Mouse (Mus musculus): ENCODE results near the gene Grap2. TPM values are rescaled to one million over a fixed set of nuclear protein-coding genes. Genes with fewer than 3 reads are reported as not detected.

Grap2 gene
- polyA plus RNA-seq, 1 experiment from 2014 or later = 4.9 TPM

DNA sequence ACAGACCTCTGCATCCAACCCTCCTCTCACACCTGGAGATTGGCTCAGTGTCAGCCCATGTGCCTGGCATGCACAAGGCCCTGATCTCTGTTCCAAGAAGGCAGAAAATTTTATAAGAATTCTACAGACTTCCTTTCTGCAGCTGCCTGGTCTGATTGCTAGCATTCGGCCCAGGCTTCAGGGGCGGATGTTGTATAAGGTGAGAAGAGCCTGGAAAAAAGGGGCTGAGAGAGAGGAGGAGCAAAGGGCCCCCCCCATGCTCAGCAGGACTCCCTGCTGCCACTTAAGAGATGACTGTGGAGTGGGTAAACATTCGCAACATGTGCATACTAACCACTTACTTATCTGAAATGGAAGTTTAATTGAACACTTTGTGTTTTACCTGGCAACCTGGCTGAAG, 35.6 kb downstream of the Grap2 start:
- 87% methylated on average over 3 of the region's 3 CpGs for WGBS
- no peak for ATAC-seq (ENCODE audit: low FRiP score)

DNA sequence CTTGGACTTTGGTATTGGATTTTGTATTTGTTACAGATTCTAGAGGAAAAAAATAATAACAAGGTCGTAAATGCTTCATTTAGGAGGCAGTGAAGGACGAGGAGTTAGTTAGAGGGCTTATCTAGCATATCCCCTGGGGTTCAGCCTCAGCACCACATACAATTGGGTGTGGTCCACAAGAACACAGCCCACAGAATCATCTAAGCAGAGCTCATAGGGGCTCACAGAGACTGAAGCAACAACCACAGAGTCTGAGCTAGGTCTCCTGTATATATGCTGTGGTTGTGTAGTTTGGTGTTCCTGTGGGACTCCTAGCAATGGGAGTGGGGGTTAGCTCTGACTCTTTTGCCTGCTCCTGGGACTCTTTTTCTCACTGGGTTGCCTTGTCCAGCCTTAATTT, 37.9 kb downstream of the Grap2 start:
- DNase-seq (ENCODE audit: low spot score, missing footprints) (no peak), ATAC-seq (ENCODE audit: low FRiP score) (no peak)
- Histone ChIP-seq H3K27me3 (ENCODE audit: control insufficient read depth, insufficient read depth, low read length) (no peaks in the 10 kb centered on the region), H3K9me3 (ENCODE audit: control insufficient read depth, low read length) (no peaks in the 10 kb centered on the region), H3K27ac (ENCODE audit: low read depth, low read length) (no peak overlapping the region), H3K9ac (ENCODE audit: low read length) (no peak overlapping the region), H3K36me3 (ENCODE audit: control insufficient read depth, insufficient read depth, low read length) (no peaks in the 10 kb centered on the region), H3K4me2 (no peak overlapping the region), H3K4me3 (ENCODE audit: low read depth, low read length) (no peak overlapping the region), H3K4me1 (ENCODE audit: control insufficient read depth, insufficient read depth, low read length) (no peaks in the 10 kb centered on the region; the same call in 1 of the 2 replicates)
- 81% methylated on average over 2 of the region's 2 CpGs for WGBS

More for the DNA sequence above, 35.6 kb downstream of the Grap2 start:
- H3K9me3 ChIP-seq (ENCODE audit: control insufficient read depth, low read length) = no peaks in the 10 kb centered on the region
- H3K4me3 ChIP-seq (ENCODE audit: low read depth, low read length) = no peak overlapping the region
- H3K4me1 ChIP-seq (ENCODE audit: control insufficient read depth, insufficient read depth, low read length) = no peaks in the 10 kb centered on the region
- H3K36me3 ChIP-seq (ENCODE audit: control insufficient read depth, insufficient read depth, low read length) = no peaks in the 10 kb centered on the region
- DNase-seq (ENCODE audit: low spot score, missing footprints) = no peak
- H3K4me2 ChIP-seq = no peak overlapping the region
- no peaks in the 10 kb centered on the region for H3K27me3 ChIP-seq (ENCODE audit: control insufficient read depth, insufficient read depth, low read length)
- no peak overlapping the region for H3K27ac ChIP-seq (ENCODE audit: low read depth, low read length)
- no peak overlapping the region for H3K9ac ChIP-seq (ENCODE audit: low read length)

DNA sequence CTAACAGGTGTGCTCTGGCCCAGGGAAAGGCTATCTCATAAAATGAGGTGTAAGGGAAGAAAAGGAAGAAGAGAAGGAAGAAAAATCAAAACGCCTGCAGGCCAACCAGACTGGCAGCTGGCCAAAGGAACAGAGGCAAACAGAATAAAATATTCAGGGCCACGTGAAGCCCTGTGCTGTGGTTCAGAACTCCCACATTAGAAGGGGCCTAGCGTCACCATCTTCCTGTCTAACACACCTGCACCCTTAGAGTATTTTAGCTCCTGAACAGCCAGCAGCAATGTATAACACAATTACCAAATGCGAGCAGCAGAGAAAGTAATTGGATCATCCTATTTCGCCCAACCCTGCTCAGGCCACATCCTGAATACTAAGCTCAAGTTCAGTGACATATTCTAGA, 39.1 kb downstream of the Grap2 start:
- 0 out of 2 replicates have a peak, but pooled peaks cover 2% of the 10 kb centered on the region for H3K27me3 ChIP-seq (ENCODE audit: control insufficient read depth, insufficient read depth, low read length)
- H3K9me3 ChIP-seq (ENCODE audit: control insufficient read depth, low read length) = no peaks in the 10 kb centered on the region
- H3K4me2 ChIP-seq = no peak overlapping the region
- ATAC-seq (ENCODE audit: low FRiP score) = no peak
- DNase-seq (ENCODE audit: low spot score, missing footprints) = no peak
- H3K4me3 ChIP-seq (ENCODE audit: low read depth, low read length) = no peak overlapping the region
- no peak overlapping the region for H3K9ac ChIP-seq (ENCODE audit: low read length)
- no peaks in the 10 kb centered on the region; the same call in 1 of the 2 replicates for H3K4me1 ChIP-seq (ENCODE audit: control insufficient read depth, insufficient read depth, low read length)
- H3K36me3 ChIP-seq (ENCODE audit: control insufficient read depth, insufficient read depth, low read length) = no peaks in the 10 kb centered on the region
- 88% methylated on average over 5 of the region's 5 CpGs for WGBS
- no peak overlapping the region for H3K27ac ChIP-seq (ENCODE audit: low read depth, low read length)

DNA sequence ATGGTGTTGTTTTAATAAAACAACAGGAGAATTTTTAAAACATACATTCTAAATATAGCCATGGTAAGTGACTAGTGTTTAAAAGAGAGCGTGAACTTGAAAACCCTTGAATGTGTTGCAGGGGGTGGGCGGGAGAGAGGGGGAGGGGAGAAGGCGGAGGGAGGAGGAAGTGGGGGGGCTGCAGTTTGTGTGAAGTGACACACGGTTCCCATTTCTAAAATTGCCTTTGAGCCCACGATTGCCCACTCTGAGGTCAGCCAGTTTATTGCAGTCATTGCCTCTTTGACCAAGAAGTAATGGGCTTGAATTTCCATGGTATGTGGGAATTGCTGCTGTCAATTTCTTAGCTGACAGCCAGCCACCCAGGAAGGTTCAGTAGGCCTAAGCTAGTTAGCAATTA, 41.5 kb downstream of the Grap2 start:
- no peaks in the 10 kb centered on the region; the same call in 1 of the 2 replicates for H3K4me1 ChIP-seq (ENCODE audit: control insufficient read depth, insufficient read depth, low read length)
- H3K27me3 ChIP-seq (ENCODE audit: control insufficient read depth, insufficient read depth, low read length) = peaks cover 2% of the 10 kb centered on the region; the same call in 1 of the 2 replicates
- DNase-seq (ENCODE audit: low spot score, missing footprints) = no peak
- H3K4me2 ChIP-seq = no peak overlapping the region
- no peak overlapping the region for H3K9ac ChIP-seq (ENCODE audit: low read length)
- WGBS = 82% methylated on average over 5 of the region's 5 CpGs
- ATAC-seq (ENCODE audit: low FRiP score) = no peak
- H3K27ac ChIP-seq (ENCODE audit: low read depth, low read length) = no peak overlapping the region
- no peak overlapping the region for H3K4me3 ChIP-seq (ENCODE audit: low read depth, low read length)
- H3K9me3 ChIP-seq (ENCODE audit: control insufficient read depth, low read length) = no peaks in the 10 kb centered on the region
- H3K36me3 ChIP-seq (ENCODE audit: control insufficient read depth, insufficient read depth, low read length) = no peaks in the 10 kb centered on the region

DNA sequence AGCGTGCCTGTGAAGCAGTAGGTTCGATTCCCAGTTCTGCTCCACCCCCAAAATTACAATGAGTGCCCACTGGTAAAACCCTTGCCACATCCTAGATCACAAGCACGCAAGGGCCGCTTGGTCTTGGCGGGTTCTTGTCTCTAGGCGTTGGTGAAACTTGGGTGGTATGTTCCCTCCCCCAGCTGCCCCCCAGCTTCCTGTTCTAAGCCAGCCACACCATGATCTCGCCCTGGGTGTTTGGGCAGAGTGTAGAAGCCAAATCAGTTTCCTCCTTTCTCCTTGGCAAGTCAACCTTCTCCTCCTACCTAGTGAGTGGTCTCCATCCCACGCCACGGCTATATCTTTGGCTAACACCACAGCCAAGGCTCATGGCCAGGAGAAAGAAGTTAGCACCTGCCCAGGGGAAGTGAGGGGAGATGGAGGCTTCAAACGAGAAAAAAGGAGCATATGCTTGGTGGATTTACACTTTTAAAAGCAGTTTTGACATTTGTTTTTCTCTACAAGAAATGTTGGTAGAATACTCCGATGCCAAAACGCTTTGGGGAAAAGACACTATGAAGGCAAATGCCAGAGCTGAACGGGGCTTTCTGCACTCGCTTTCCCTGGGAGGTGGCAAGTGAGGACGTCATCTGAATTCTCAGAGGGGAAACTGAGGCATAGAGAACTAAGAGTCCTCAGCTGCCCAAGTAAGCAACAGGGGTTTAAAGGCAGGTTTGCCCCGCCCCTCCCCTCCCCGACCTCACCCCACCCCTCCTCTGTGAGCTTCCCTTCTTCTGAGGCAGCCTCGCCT, 42.3 kb downstream of the Grap2 start:
- Histone ChIP-seq H3K4me1 (ENCODE audit: control insufficient read depth, insufficient read depth, low read length) (no peaks in the 10 kb centered on the region; the same call in 1 of the 2 replicates), H3K27ac (ENCODE audit: low read depth, low read length) (no peak overlapping the region), H3K27me3 (ENCODE audit: control insufficient read depth, insufficient read depth, low read length) (peaks cover 2% of the 10 kb centered on the region; the same call in 1 of the 2 replicates), H3K9ac (ENCODE audit: low read length) (no peak overlapping the region), H3K4me3 (ENCODE audit: low read depth, low read length) (no peak overlapping the region), H3K36me3 (ENCODE audit: control insufficient read depth, insufficient read depth, low read length) (no peaks in the 10 kb centered on the region), H3K9me3 (ENCODE audit: control insufficient read depth, low read length) (no peaks in the 10 kb centered on the region), H3K4me2 (no peak overlapping the region)
- DNase-seq (ENCODE audit: low spot score, missing footprints) = no peak
- no peak for ATAC-seq (ENCODE audit: low FRiP score)
- 62% methylated on average over 18 of the region's 18 CpGs for WGBS

DNA sequence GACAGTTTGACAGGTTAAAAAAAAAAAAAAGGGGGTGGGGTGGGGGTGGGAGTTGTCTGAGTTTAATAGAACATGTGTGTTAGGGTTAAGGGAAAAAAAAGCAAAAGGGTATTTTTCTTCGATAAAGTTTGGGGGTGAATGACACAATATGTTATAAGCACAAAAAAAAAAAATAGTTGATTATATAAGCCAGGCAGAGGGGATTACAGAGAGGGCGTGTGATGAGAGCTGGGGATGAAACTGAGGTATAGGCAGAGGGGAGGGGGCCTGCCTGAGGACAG, 42.8 kb downstream of the Grap2 start:
- no peak overlapping the region for H3K27ac ChIP-seq (ENCODE audit: low read depth, low read length)
- ATAC-seq (ENCODE audit: low FRiP score) (no peak), DNase-seq (ENCODE audit: low spot score, missing footprints) (no peak)
- no peaks in the 10 kb centered on the region for H3K36me3 ChIP-seq (ENCODE audit: control insufficient read depth, insufficient read depth, low read length)
- no peak overlapping the region for H3K4me3 ChIP-seq (ENCODE audit: low read depth, low read length)
- 31% methylated on average over 2 of the region's 2 CpGs for WGBS
- no peak overlapping the region for H3K4me2 ChIP-seq
- no peaks in the 10 kb centered on the region; the same call in 1 of the 2 replicates for H3K4me1 ChIP-seq (ENCODE audit: control insufficient read depth, insufficient read depth, low read length)
- H3K27me3 ChIP-seq (ENCODE audit: control insufficient read depth, insufficient read depth, low read length) = peaks cover 2% of the 10 kb centered on the region; the same call in 1 of the 2 replicates
- H3K9me3 ChIP-seq (ENCODE audit: control insufficient read depth, low read length) = no peaks in the 10 kb centered on the region
- no peak overlapping the region for H3K9ac ChIP-seq (ENCODE audit: low read length)

DNA sequence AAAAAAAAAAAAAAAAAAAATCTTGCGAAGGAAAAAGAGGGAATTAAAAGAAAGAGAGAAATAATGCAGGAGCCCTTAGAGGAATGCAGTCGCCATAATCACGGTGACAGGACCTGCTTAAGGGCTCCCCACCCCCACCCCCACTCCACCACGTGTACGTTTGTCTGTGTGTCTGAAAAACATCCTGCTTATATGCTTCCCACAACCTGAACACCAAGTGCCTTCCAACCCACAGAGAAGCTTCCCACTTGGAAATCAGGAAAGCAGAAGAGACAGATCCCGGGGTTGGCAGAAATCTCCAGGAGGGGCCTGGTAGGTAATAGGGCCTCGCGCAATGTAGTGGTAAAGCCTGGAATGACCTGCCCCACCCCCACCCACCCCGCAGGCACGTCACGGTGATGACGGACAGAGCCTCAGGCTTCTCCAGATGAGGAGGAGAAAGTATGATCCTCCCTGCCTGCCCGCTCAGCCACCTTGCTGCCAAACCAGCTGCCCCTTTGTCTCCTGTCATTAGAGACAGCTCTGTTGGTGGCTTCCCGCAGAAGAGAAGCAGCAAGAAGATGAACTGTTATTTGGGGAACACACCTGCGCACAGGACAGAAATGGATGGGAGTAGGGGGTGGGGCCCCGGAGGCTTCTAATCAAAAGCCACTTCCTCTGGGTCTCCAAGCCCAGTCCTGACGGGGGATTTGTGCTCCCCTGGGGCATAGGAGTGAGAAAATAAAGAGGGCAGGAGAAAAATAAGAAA, 43.4 kb downstream of the Grap2 start:
- Histone ChIP-seq H3K9ac (ENCODE audit: low read length) (no peak overlapping the region), H3K36me3 (ENCODE audit: control insufficient read depth, insufficient read depth, low read length) (no peaks in the 10 kb centered on the region), H3K27me3 (ENCODE audit: control insufficient read depth, insufficient read depth, low read length) (peaks cover 2% of the 10 kb centered on the region; the same call in 1 of the 2 replicates), H3K4me1 (ENCODE audit: control insufficient read depth, insufficient read depth, low read length) (no peaks in the 10 kb centered on the region; the same call in 1 of the 2 replicates), H3K27ac (ENCODE audit: low read depth, low read length) (no peak overlapping the region), H3K9me3 (ENCODE audit: control insufficient read depth, low read length) (no peaks in the 10 kb centered on the region), H3K4me2 (no peak overlapping the region), H3K4me3 (ENCODE audit: low read depth, low read length) (no peak overlapping the region)
- ATAC-seq (ENCODE audit: low FRiP score) (no peak), DNase-seq (ENCODE audit: low spot score, missing footprints) (no peak)
- 6% methylated on average over 17 of the region's 17 CpGs for WGBS

DNA sequence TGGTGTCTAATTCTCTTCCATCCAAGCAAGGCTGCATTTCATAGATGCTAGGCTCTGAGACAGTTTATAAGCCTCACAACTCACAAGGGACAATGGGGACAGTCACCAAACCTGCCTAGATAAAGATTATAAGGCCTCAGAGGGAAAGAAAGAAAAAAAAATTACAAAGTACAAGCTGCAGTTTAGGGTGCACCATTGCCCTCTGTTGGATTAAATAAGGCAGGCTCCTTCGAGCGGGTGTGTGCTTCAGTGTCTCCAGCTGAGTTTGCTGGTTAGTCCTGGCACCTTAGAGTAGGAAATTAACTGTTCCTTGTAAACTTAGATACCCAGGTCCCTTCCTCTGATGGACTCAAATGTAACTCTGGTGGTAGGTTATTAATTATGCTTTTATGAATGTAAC, 45.4 kb downstream of the Grap2 start:
- DNase-seq (ENCODE audit: low spot score, missing footprints) (no peak), ATAC-seq (ENCODE audit: low FRiP score) (no peak)
- Histone ChIP-seq H3K4me2 (no peak overlapping the region), H3K27me3 (ENCODE audit: control insufficient read depth, insufficient read depth, low read length) (peaks cover 2% of the 10 kb centered on the region; the same call in 1 of the 2 replicates), H3K27ac (ENCODE audit: low read depth, low read length) (no peak overlapping the region), H3K9ac (ENCODE audit: low read length) (no peak overlapping the region), H3K4me3 (ENCODE audit: low read depth, low read length) (no peak overlapping the region), H3K4me1 (ENCODE audit: control insufficient read depth, insufficient read depth, low read length) (no peaks in the 10 kb centered on the region; the same call in 1 of the 2 replicates), H3K9me3 (ENCODE audit: control insufficient read depth, low read length) (no peaks in the 10 kb centered on the region), H3K36me3 (ENCODE audit: control insufficient read depth, insufficient read depth, low read length) (no peaks in the 10 kb centered on the region)
- WGBS = 64% methylated on average over 2 of the region's 2 CpGs

DNA sequence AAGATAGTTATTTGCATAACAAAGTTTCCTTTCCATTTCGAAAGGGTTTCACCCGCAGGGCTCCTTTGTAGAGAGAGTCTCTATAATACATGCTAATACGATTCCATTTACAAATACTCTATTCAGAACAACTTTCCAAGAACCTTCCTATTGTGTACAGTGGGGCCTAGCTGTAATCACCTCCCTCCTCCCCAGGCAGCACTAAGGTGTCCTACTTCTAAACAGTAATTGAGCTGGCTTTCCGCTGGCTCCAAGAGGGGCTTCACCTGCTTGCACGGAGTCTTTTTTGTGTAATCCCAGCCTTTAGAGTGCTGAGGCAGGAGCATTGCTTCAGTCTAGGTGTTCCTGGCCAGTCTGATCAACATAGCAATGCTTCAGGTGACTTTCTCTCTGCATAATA, 46.8 kb downstream of the Grap2 start:
- Histone ChIP-seq H3K4me3 (ENCODE audit: low read depth, low read length) (no peak overlapping the region), H3K36me3 (ENCODE audit: control insufficient read depth, insufficient read depth, low read length) (no peaks in the 10 kb centered on the region), H3K9me3 (ENCODE audit: control insufficient read depth, low read length) (no peaks in the 10 kb centered on the region), H3K4me1 (ENCODE audit: control insufficient read depth, insufficient read depth, low read length) (no peaks in the 10 kb centered on the region; the same call in 1 of the 2 replicates), H3K9ac (ENCODE audit: low read length) (no peak overlapping the region), H3K27me3 (ENCODE audit: control insufficient read depth, insufficient read depth, low read length) (peaks cover 2% of the 10 kb centered on the region; the same call in 1 of the 2 replicates), H3K4me2 (no peak overlapping the region), H3K27ac (ENCODE audit: low read depth, low read length) (no peak overlapping the region)
- DNase-seq (ENCODE audit: low spot score, missing footprints) (no peak), ATAC-seq (ENCODE audit: low FRiP score) (no peak)
- WGBS = 70% methylated on average over 5 of the region's 5 CpGs
